Mouse (Mus musculus) CH12.LX (cell line): ENCODE measurements around the gene Flot1. TPM values are rescaled to one million over a fixed set of nuclear protein-coding genes. Genes with fewer than 3 reads are reported as not detected.

Experiments
- DNase-seq: peaks from one replicate; pipeline ENCODE4 v3.0.0-alpha.2; 2013; ENCODE audit errors: extremely low read depth
- H3K27ac ChIP-seq: 2 replicates; pipeline ENCODE4 v1.5.1; 2012; ENCODE audit warnings: low read depth, mild to moderate bottlenecking, control low read depth, moderate library complexity; ENCODE audit not compliant: insufficient read depth
- H3K27me3 ChIP-seq: replicated peaks from 2 replicates; pipeline ENCODE3; 2012; ENCODE audit warnings: inconsistent platforms
- H3K36me3 ChIP-seq, 2 experiments: replicated peaks in 1 of 2; 2 replicates each; pipeline versions ENCODE3 to v1.6.1; 2012; ENCODE audit warnings: inconsistent platforms in 1 of 2, low read length in 1 of 2, mild to moderate bottlenecking in 1 of 2, mixed read lengths in 1 of 2, moderate library complexity in 1 of 2; ENCODE audit not compliant: control insufficient read depth in 1 of 2, insufficient read depth in 1 of 2
- H3K4me1 ChIP-seq, 2 experiments: 2 replicates each; pipeline ENCODE4 v1.6.1; 2012; ENCODE audit warnings: inconsistent platforms in 1 of 2, moderate library complexity in 1 of 2; ENCODE audit not compliant: insufficient read depth in 2 of 2, control insufficient read depth in 1 of 2
- H3K4me2 ChIP-seq: 2 replicates; pipeline ENCODE4 v1.6.1; 2012; ENCODE audit warnings: low read depth, mild to moderate bottlenecking, control low read depth; ENCODE audit not compliant: poor library complexity, insufficient read depth, severe bottlenecking
- H3K4me3 ChIP-seq, 3 experiments: fragments of 150-350 bp in 1 of 3; sonication (generic) in 1 of 3; replicated peaks in 1 of 3; 2 replicates each; pipeline versions ENCODE3 to v1.5.1; 2011 to 2012; ENCODE audit warnings: low read depth in 2 of 3, low read length in 2 of 3, mild to moderate bottlenecking in 2 of 3, moderate library complexity in 2 of 3, control low read depth in 1 of 3, improper control_type of control experiment in 1 of 3, inconsistent platforms in 1 of 3, mixed read lengths in 1 of 3; ENCODE audit not compliant: poor library complexity in 1 of 3
- H3K79me2 ChIP-seq: replicated peaks from 2 replicates; pipeline ENCODE4 v1.6.1; 2012; ENCODE audit warnings: mild to moderate bottlenecking, moderate library complexity; ENCODE audit not compliant: control insufficient read depth, poor library complexity, insufficient read depth, severe bottlenecking; ENCODE audit errors: extremely low read depth
- H3K9ac ChIP-seq: 2 replicates; pipeline ENCODE4 v1.6.1; 2012; ENCODE audit warnings: low read depth, mild to moderate bottlenecking, control low read depth, moderate library complexity; ENCODE audit not compliant: insufficient read depth
- H3K9me3 ChIP-seq: replicated peaks from 2 replicates; pipeline ENCODE3; 2012; ENCODE audit warnings: low read length, inconsistent platforms, mixed read lengths
- BHLHE40 ChIP-seq: IDR thresholded peaks from 2 replicates; pipeline ENCODE4 v1.6.1; 2011; ENCODE audit warnings: mild to moderate bottlenecking, low read depth, low read length, improper control_type of control experiment
- CHD1 ChIP-seq: IDR thresholded peaks from 2 replicates; pipeline ENCODE4 v1.6.1; 2012; ENCODE audit warnings: low read depth, low read length, improper control_type of control experiment, inconsistent platforms
- CTCF ChIP-seq, 2 experiments: IDR thresholded peaks in 1 of 2; conservative IDR thresholded peaks in 1 of 2; 2 replicates each; pipeline ENCODE4 v1.5.1; 2011 to 2012; ENCODE audit warnings: low read depth in 2 of 2, low read length in 2 of 2, improper control_type of control experiment in 1 of 2, inconsistent platforms in 1 of 2, mild to moderate bottlenecking in 1 of 2, moderate library complexity in 1 of 2
- E2F4 ChIP-seq: IDR thresholded peaks from 2 replicates; pipeline ENCODE4 v1.6.1; 2011; ENCODE audit warnings: low read depth, low read length, improper control_type of control experiment; ENCODE audit not compliant: insufficient replicate concordance
- ELF1 ChIP-seq: IDR thresholded peaks from 2 replicates; pipeline ENCODE4 v1.6.1; 2014; ENCODE audit warnings: low read depth, mild to moderate bottlenecking, inconsistent platforms, low read length, improper control_type of control experiment
- EP300 ChIP-seq: IDR thresholded peaks from 2 replicates; pipeline ENCODE4 v1.6.1; 2011; ENCODE audit warnings: low read length, improper control_type of control experiment
- GABPA ChIP-seq: IDR thresholded peaks from 2 replicates; pipeline ENCODE4 v1.6.1; 2012; ENCODE audit warnings: low read depth, low read length, improper control_type of control experiment, inconsistent platforms; ENCODE audit not compliant: insufficient replicate concordance
- HCFC1 ChIP-seq: IDR thresholded peaks from 2 replicates; pipeline ENCODE4 v1.6.1; 2012; ENCODE audit warnings: low read depth, mild to moderate bottlenecking, inconsistent platforms, low read length, improper control_type of control experiment
- JUN ChIP-seq: IDR thresholded peaks from 2 replicates; pipeline ENCODE4 v1.6.1; 2011; ENCODE audit warnings: low read depth, mild to moderate bottlenecking, low read length, improper control_type of control experiment, moderate library complexity; ENCODE audit not compliant: insufficient read depth
- JUND ChIP-seq: conservative IDR thresholded peaks from 2 replicates; pipeline ENCODE4 v1.6.1; 2011; ENCODE audit warnings: low read depth, low read length, improper control_type of control experiment
- KAT2A ChIP-seq: IDR thresholded peaks from 2 replicates; pipeline ENCODE4 v1.6.1; 2012; ENCODE audit warnings: low read length, improper control_type of control experiment, inconsistent platforms; ENCODE audit not compliant: insufficient replicate concordance
- MAX ChIP-seq: IDR thresholded peaks from 2 replicates; pipeline ENCODE4 v1.6.1; 2011; ENCODE audit warnings: low read length, improper control_type of control experiment
- MAZ ChIP-seq: IDR thresholded peaks from 2 replicates; pipeline ENCODE4 v1.6.1; 2012; ENCODE audit warnings: low read depth, mild to moderate bottlenecking, inconsistent platforms, low read length, improper control_type of control experiment, moderate library complexity
- MXI1 ChIP-seq: IDR thresholded peaks from 2 replicates; pipeline ENCODE4 v1.6.1; 2011; ENCODE audit warnings: mild to moderate bottlenecking, low read depth, low read length, improper control_type of control experiment
- MYC ChIP-seq: IDR thresholded peaks from 2 replicates; pipeline ENCODE4 v1.6.1; 2011; ENCODE audit warnings: low read depth, mild to moderate bottlenecking, improper control_type of control experiment, low read length
- NELFE ChIP-seq: IDR thresholded peaks from 2 replicates; pipeline ENCODE4 v1.6.1; 2011; ENCODE audit warnings: low read depth, low read length, improper control_type of control experiment
- NRF1 ChIP-seq: IDR thresholded peaks from 2 replicates; pipeline ENCODE4 v1.6.1; 2014; ENCODE audit warnings: low read depth, mild to moderate bottlenecking, inconsistent platforms, low read length, improper control_type of control experiment, moderate library complexity
- PAX5 ChIP-seq: IDR thresholded peaks from 2 replicates; pipeline ENCODE4 v1.6.1; 2012; ENCODE audit warnings: low read length, inconsistent platforms, mixed read lengths
- POLR2A ChIP-seq: IDR thresholded peaks from 2 replicates; pipeline ENCODE4 v1.6.1; 2011; ENCODE audit warnings: low read depth, mild to moderate bottlenecking, improper control_type of control experiment, low read length
- RAD21 ChIP-seq: IDR thresholded peaks from 2 replicates; pipeline ENCODE4 v1.6.1; 2011; ENCODE audit warnings: low read depth, mild to moderate bottlenecking, low read length, improper control_type of control experiment, moderate library complexity
- SIN3A ChIP-seq: IDR thresholded peaks from 2 replicates; pipeline ENCODE4 v1.6.1; 2012; ENCODE audit warnings: low read length, improper control_type of control experiment, inconsistent platforms
- TBP ChIP-seq: conservative IDR thresholded peaks from 2 replicates; pipeline ENCODE4 v1.6.1; 2011; ENCODE audit warnings: low read depth, low read length, improper control_type of control experiment
- TCF12 ChIP-seq: IDR thresholded peaks from 2 replicates; pipeline ENCODE4 v1.6.1; 2014; ENCODE audit warnings: low read depth, mild to moderate bottlenecking, inconsistent platforms, low read length, improper control_type of control experiment
- UBTF ChIP-seq: IDR thresholded peaks from 2 replicates; pipeline ENCODE4 v1.6.1; 2012; ENCODE audit warnings: low read depth, mild to moderate bottlenecking, inconsistent platforms, low read length, improper control_type of control experiment, moderate library complexity
- USF1 ChIP-seq: IDR thresholded peaks from 2 replicates; pipeline ENCODE4 v1.6.1; 2014; ENCODE audit warnings: low read depth, mild to moderate bottlenecking, inconsistent platforms, low read length, improper control_type of control experiment
- USF2 ChIP-seq: conservative IDR thresholded peaks from 2 replicates; pipeline ENCODE4 v1.6.1; 2011; ENCODE audit warnings: low read depth, low read length, improper control_type of control experiment
- ZC3H11A ChIP-seq: IDR thresholded peaks from 2 replicates; pipeline ENCODE4 v1.6.1; 2012; ENCODE audit warnings: low read depth, mild to moderate bottlenecking, inconsistent platforms, low read length, improper control_type of control experiment
- ZKSCAN1 ChIP-seq: IDR thresholded peaks from 2 replicates; pipeline ENCODE4 v1.6.1; 2012; ENCODE audit warnings: low read depth, inconsistent platforms, low read length, improper control_type of control experiment, borderline replicate concordance
- ZMIZ1 ChIP-seq: IDR thresholded peaks from 2 replicates; pipeline ENCODE4 v1.6.1; 2012; ENCODE audit warnings: low read depth, mild to moderate bottlenecking, inconsistent platforms, low read length, improper control_type of control experiment
- ZNF384 ChIP-seq: IDR thresholded peaks from 2 replicates; pipeline ENCODE4 v1.6.1; 2012; ENCODE audit warnings: low read depth, low read length, improper control_type of control experiment, inconsistent platforms
- dilution Hi-C: fragments of 300-500 bp; cut with MboI; formaldehyde crosslinking; loops from 2 replicates; pipeline ENCODE4 v1.14.3; 2020; ENCODE audit warnings: low sequenced_read_pairs; ENCODE audit not compliant: extremely low pct_unique_long_range_greater_than_20kb, extremely low pct_ligation_motif_present
- in situ Hi-C: fragments of 300-500 bp; cut with MboI; formaldehyde crosslinking; loops from 3 replicates; pipeline ENCODE4 v1.14.3; 2019; ENCODE audit warnings: low sequenced_read_pairs, low pct_ligation_motif_present, low pct_unique_long_range_greater_than_20kb, mixed read lengths
- polyA plus RNA-seq: library from polyadenylated mRNA; unstranded; fragments of >175 nt; gene quantifications from 2 replicates; pipeline ENCODE4 v1.2.1, GENCODE M21; 2012; ENCODE audit warnings: low read depth; ENCODE audit not compliant: insufficient read length
- total RNA-seq, 2 experiments: library from RNA; depleted of rRNA; stranded (reverse); fragments of 300-350 nt in 1 of 2; fragments of >200 nt in 1 of 2; gene quantifications; 2 replicates each; pipeline ENCODE4 v1.2.3; 2012 to 2014

Flot1 gene
- total and polyA plus RNA-seq, 3 experiments, result 16.3 to 21.6 (median 17.6) TPM

- Histone ChIP-seq H3K27me3 (no peaks in the 10 kb centered on the region), H3K9me3 (no peaks in the 10 kb centered on the region), H3K4me3 (peak overlapping the region in 1 of 3 experiments; percentile 52), H3K79me2 (no peaks in the 10 kb centered on the region), H3K4me1 (peaks cover 0 to 21% of the 10 kb centered on the region in 2 experiments; a peak in 2 of 4 replicates), H3K36me3 (peaks cover 5 to 24% of the 10 kb centered on the region in 2 experiments), H3K9ac (peak overlapping the region; percentile 20; the same call in 1 of the 2 replicates), H3K27ac (no peak overlapping the region), H3K4me2 (peak overlapping the region; percentile 91)
- dilution Hi-C loops, result no loop called here
- in situ Hi-C loops, result loop anchor here (10.0 kb wide), 1 partner anchor 126 kb away; no protein-coding TSS in a partner anchor
- no peak for DNase-seq
- TF ChIP-seq POLR2A (no peak), BHLHE40 (peak; percentile 10; the same call in 1 of the 2 replicates), USF2 (no peak), SIN3A (no peak), HCFC1 (no peak)
Measured at GRCm38 (mm10) chr17:35860831-35861197, 37.8 kb downstream of the Flot1 start.

GRCm38 (mm10) chr17:35861198-35861857 lies 38.3 kb downstream of the Flot1 start, which contains the start of gene Nrm:
Gene Nrm, plus strand, starts transcription at chr17:35861318.
- H3K79me2 ChIP-seq, result no peaks in the 10 kb centered on the region
- peak; percentile 83 for DNase-seq
- H3K4me2 ChIP-seq, result peak within 1 kb of the TSS; percentile 91
- peak within 1 kb of the TSS; percentile 56 for H3K9ac ChIP-seq
- dilution Hi-C loops (no loop called here), in situ Hi-C loops (loop anchor here (10.0 kb wide), 1 partner anchor 127 kb away; no protein-coding TSS in a partner anchor)
- peaks cover 5 to 24% of the 10 kb centered on the region in 2 experiments for H3K36me3 ChIP-seq
- H3K4me1 ChIP-seq, result peaks cover 0 to 21% of the 10 kb centered on the region in 2 experiments; a peak in 2 of 4 replicates
- peak within 1 kb of the TSS; percentile 33 to 90 (median 52) for H3K4me3 ChIP-seq
- H3K9me3 ChIP-seq, result no peaks in the 10 kb centered on the region
- H3K27me3 ChIP-seq, result no peaks in the 10 kb centered on the region
- peak within 1 kb of the TSS; percentile 41; the same call in 1 of the 2 replicates for H3K27ac ChIP-seq
- TF ChIP-seq NELFE, result peak; percentile 82
- TF ChIP-seq KAT2A, result 0 out of 2 replicates have a peak, but pooled peaks have one; percentile 37
- peak; percentile 77 for TF ChIP-seq POLR2A
- peak; percentile 81 for TF ChIP-seq SIN3A
- no peak for TF ChIP-seq ZC3H11A
- TF ChIP-seq JUN, result no peak
- no peak for TF ChIP-seq JUND
- TF ChIP-seq ELF1, result peak; percentile 22; the same call in 1 of the 2 replicates
- TF ChIP-seq EP300, result no peak
- TF ChIP-seq UBTF, result 0 out of 2 replicates have a peak, but pooled peaks have one; percentile 63
- peak; percentile 31 for TF ChIP-seq NRF1
- no peak for TF ChIP-seq ZKSCAN1
- peak; percentile 74 for TF ChIP-seq MAZ
- TF ChIP-seq USF2, result no peak
- TF ChIP-seq E2F4, result peak; percentile 76; the same call in 1 of the 2 replicates
- no peak; the same call in none of the 2 replicates for TF ChIP-seq RAD21
- peak; percentile 60; the same call in 1 of the 2 replicates for TF ChIP-seq MAX
- TF ChIP-seq MXI1, result peak; percentile 81
- TF ChIP-seq ZNF384, result no peak
- TF ChIP-seq GABPA, result no peak
- peak; percentile 54; the same call in 1 of the 2 replicates for TF ChIP-seq ZMIZ1
- TF ChIP-seq TBP, result 0 out of 2 replicates have a peak, but pooled peaks have one; percentile 48
- TF ChIP-seq PAX5, result no peak
- TF ChIP-seq MYC, result no peak
- TF ChIP-seq CTCF (conservative IDR thresholded peaks at IDR 0.05 in 1 of 2, IDR thresholded peaks at IDR 0.05 in 1 of 2; ENCODE audit: low read depth in 2 of 2, low read length in 2 of 2), result peak in 1 of 2 experiments; percentile 45; a peak in 2 of 4 replicates
- TF ChIP-seq TCF12, result peak; percentile 44; the same call in 1 of the 2 replicates
- TF ChIP-seq CHD1, result no peak
- TF ChIP-seq HCFC1, result peak; percentile 9; the same call in 1 of the 2 replicates
- TF ChIP-seq USF1, result no peak
